Mouse (Mus musculus) bone marrow, adult 2 months (tissue): ENCODE results near the gene March10. TPM values are rescaled to one million over a fixed set of nuclear protein-coding genes. Genes with fewer than 3 reads are reported as not detected.

Experiments
- H3K27ac ChIP-seq: fragments of 200-500 bp; 2 replicates; pipeline ENCODE4 v1.5.1; 2012; ENCODE audit warnings: low read depth, mild to moderate bottlenecking, control low read depth, inconsistent platforms, low read length; ENCODE audit not compliant: control insufficient read depth, poor library complexity, insufficient read depth
- H3K4me1 ChIP-seq: fragments of 200-500 bp; 2 replicates; pipeline ENCODE4 v1.6.1; 2011; ENCODE audit warnings: low read length; ENCODE audit not compliant: control insufficient read depth, insufficient read depth
- H3K4me3 ChIP-seq: fragments of 200-500 bp; replicated peaks from 2 replicates; pipeline ENCODE3; 2011; ENCODE audit warnings: mild to moderate bottlenecking, low read depth, low read length, control low read depth; ENCODE audit not compliant: control insufficient read depth
- CTCF ChIP-seq: fragments of 200-500 bp; IDR thresholded peaks from 2 replicates; pipeline ENCODE4 v1.5.1; 2011; ENCODE audit warnings: low read length, control low read depth; ENCODE audit not compliant: control insufficient read depth, insufficient read depth
- POLR2A ChIP-seq: fragments of 200-500 bp; IDR thresholded peaks from 2 replicates; pipeline ENCODE4 v1.6.1; 2011; ENCODE audit warnings: low read depth, mild to moderate bottlenecking, control low read depth, low read length, borderline replicate concordance; ENCODE audit not compliant: control insufficient read depth
- WGBS: fragments of 180-500 bp; shearing (Covaris S2); methylation state at CpG from one replicate; pipeline ENCODE4 v1.1.7; 2018; 5-methylcytosine and 5-hydroxymethylcytosine counted together
- polyA plus RNA-seq: library from polyadenylated mRNA; stranded (reverse); fragments of >200 nt; gene quantifications from 2 replicates; pipeline ENCODE4 v1.2.4, GENCODE M21; 2011; ENCODE audit warnings: low replicate concordance; ENCODE audit not compliant: missing spikeins, insufficient read depth, insufficient read length

March10 gene
- polyA plus RNA-seq, 1 experiment: not detected

GRCm38 (mm10) chr11:105444929-105445328 lies 11.6 kb downstream of the March10 start:
- TF ChIP-seq POLR2A (no peak), CTCF (no peak)
- no peaks in the 10 kb centered on the region for H3K4me1 ChIP-seq
- H3K27ac ChIP-seq: no peak overlapping the region
- H3K4me3 ChIP-seq: no peak overlapping the region
- 57% methylated on average over 6 of the region's 6 CpGs for WGBS

- TF ChIP-seq POLR2A: no peak
- TF ChIP-seq CTCF: no peak
- WGBS: 42% methylated on average over 5 of the region's 5 CpGs
- Histone ChIP-seq H3K4me1 (no peaks in the 10 kb centered on the region), H3K4me3 (no peak overlapping the region), H3K27ac (no peak overlapping the region)
Measured at GRCm38 (mm10) chr11:105443505-105443904, 13.0 kb downstream of the March10 start.

- TF ChIP-seq CTCF (no peak), POLR2A (no peak)
- Histone ChIP-seq H3K27ac (no peak overlapping the region), H3K4me1 (no peaks in the 10 kb centered on the region), H3K4me3 (no peak overlapping the region)
- 79% methylated on average over 7 of the region's 7 CpGs for WGBS
Measured at GRCm38 (mm10) chr11:105439796-105440195, 16.7 kb downstream of the March10 start.

GRCm38 (mm10) chr11:105438907-105439306 lies 17.6 kb downstream of the March10 start:
- Histone ChIP-seq H3K4me3 (no peak overlapping the region), H3K4me1 (no peaks in the 10 kb centered on the region), H3K27ac (no peak overlapping the region)
- TF ChIP-seq POLR2A: no peak
- no peak for TF ChIP-seq CTCF
- WGBS: 65% methylated on average over 7 of the region's 7 CpGs

- TF ChIP-seq POLR2A: no peak
- TF ChIP-seq CTCF: no peak
- WGBS: 81% methylated on average over 5 of the region's 5 CpGs
- Histone ChIP-seq H3K27ac (no peak overlapping the region), H3K4me1 (no peaks in the 10 kb centered on the region), H3K4me3 (no peak overlapping the region)
Measured at GRCm38 (mm10) chr11:105426441-105426840, 30.1 kb downstream of the March10 start.

- WGBS: 83% methylated on average over 4 of the region's 4 CpGs
- no peaks in the 10 kb centered on the region; the same call in 1 of the 2 replicates for H3K4me1 ChIP-seq
- H3K27ac ChIP-seq: no peak overlapping the region
- no peak overlapping the region for H3K4me3 ChIP-seq
- TF ChIP-seq POLR2A (no peak), CTCF (no peak)
Measured at GRCm38 (mm10) chr11:105424643-105425042, 31.9 kb downstream of the March10 start.

- H3K4me1 ChIP-seq: no peaks in the 10 kb centered on the region; the same call in 1 of the 2 replicates
- 6% methylated on average over 7 of the region's 7 CpGs for WGBS
- no peak overlapping the region for H3K27ac ChIP-seq
- no peak overlapping the region for H3K4me3 ChIP-seq
- no peak for TF ChIP-seq POLR2A
- no peak for TF ChIP-seq CTCF
Measured at GRCm38 (mm10) chr11:105420671-105421450, 35.7 kb downstream of the March10 start.

- 54% methylated on average over 7 of the region's 7 CpGs for WGBS
- Histone ChIP-seq H3K4me1 (no peaks in the 10 kb centered on the region; the same call in 1 of the 2 replicates), H3K27ac (no peak overlapping the region), H3K4me3 (no peak overlapping the region)
- TF ChIP-seq CTCF: no peak
- no peak for TF ChIP-seq POLR2A
Measured at GRCm38 (mm10) chr11:105419946-105420345, 36.6 kb downstream of the March10 start.
